9 mouse cellular contexts compared by ENCODE assay signal in the genomic region with DNA sequence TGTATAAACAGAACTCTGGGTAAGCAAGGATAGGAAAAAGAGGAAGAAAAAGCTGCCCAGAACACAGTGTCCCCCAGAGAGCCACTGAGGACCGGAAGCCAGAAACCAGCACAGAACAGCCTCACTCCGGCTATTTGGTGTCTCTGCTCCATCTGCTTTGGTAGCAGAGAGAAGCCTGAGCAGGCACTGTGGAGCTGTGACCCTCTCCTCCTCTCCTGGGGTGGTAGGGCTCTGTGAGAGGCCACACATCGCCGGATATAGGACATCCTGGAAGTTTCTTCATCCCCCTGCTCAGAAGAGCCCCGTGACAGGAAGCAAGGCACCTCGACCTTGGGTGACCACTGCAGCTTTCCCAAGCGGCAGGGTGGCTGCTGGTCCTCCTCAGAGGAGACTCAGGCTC. TPM values are rescaled to one million over a fixed set of nuclear protein-coding genes. Genes with fewer than 3 reads are reported as not detected.
DNase-seq lines count a peak whose midpoint lies in the region; ATAC-seq and TF ChIP-seq lines count a peak whose summit lies in the region.
"Had no signal": no experiment of that assay in that cellular context is flagged by ENCODE, and none has a peak within 500 bp of the region (broad histone marks: within the 10 kb centered on the region; RNA-seq: fewer than 3 reads in every experiment).

No protein-coding gene starts in this region.

- H3K4me2 ChIP-seq in kidney, postnatal 0 days (ENCODE audit: low read length) = no peak overlapping the region
- no peak overlapping the region for H3K4me2 ChIP-seq in stomach, embryonic 15.5 days
- no peak overlapping the region for H3K4me2 ChIP-seq in midbrain, embryonic 15.5 days
- H3K4me2 ChIP-seq: limb, embryonic 15.5 days had no signal

- peaks cover 55% of the 10 kb centered on the region for H3K4me1 ChIP-seq in heart, embryonic 10.5 days
- peaks cover 37% of the 10 kb centered on the region for H3K4me1 ChIP-seq in kidney, postnatal 0 days (replicated peaks; ENCODE audit: insufficient read depth, low read length)
- peaks cover 41% of the 10 kb centered on the region for H3K4me1 ChIP-seq in stomach, embryonic 15.5 days
- H3K4me1 ChIP-seq in midbrain, embryonic 15.5 days = peaks cover 26% of the 10 kb centered on the region

- H3K9ac ChIP-seq in kidney, postnatal 0 days (ENCODE audit: low read depth, low read length) = no peak overlapping the region
- H3K9ac ChIP-seq in stomach, embryonic 15.5 days = no peak overlapping the region
- H3K9ac ChIP-seq in midbrain, embryonic 15.5 days = no peak overlapping the region
- H3K9ac ChIP-seq: limb, embryonic 15.5 days had no signal

- peaks cover 77% of the 10 kb centered on the region for H3K27me3 ChIP-seq in heart, embryonic 10.5 days (ENCODE audit: insufficient read depth, poor library complexity, severe bottlenecking)
- H3K27me3 ChIP-seq in kidney, postnatal 0 days (ENCODE audit: insufficient read depth, low read length) = no peaks in the 10 kb centered on the region
- no peaks in the 10 kb centered on the region for H3K27me3 ChIP-seq in stomach, embryonic 15.5 days (replicated peaks)
- H3K27me3 ChIP-seq in midbrain, embryonic 15.5 days (replicated peaks) = peaks cover 11% of the 10 kb centered on the region; the same call in 1 of the 2 replicates
- H3K27me3 ChIP-seq: limb, embryonic 15.5 days had no signal

- no peaks in the 10 kb centered on the region for H3K36me3 ChIP-seq in heart, embryonic 10.5 days
- no peaks in the 10 kb centered on the region for H3K36me3 ChIP-seq in kidney, postnatal 0 days (ENCODE audit: insufficient read depth, low read length)
- H3K36me3 ChIP-seq in stomach, embryonic 15.5 days = no peaks in the 10 kb centered on the region
- H3K36me3 ChIP-seq in midbrain, embryonic 15.5 days (replicated peaks) = no peaks in the 10 kb centered on the region
- H3K36me3 ChIP-seq: limb, embryonic 15.5 days had no signal

- ATAC-seq in kidney, postnatal 0 days (replicated peaks; ENCODE audit: low FRiP score, low read depth) = no peak
- no peak for ATAC-seq in stomach, embryonic 15.5 days (ENCODE audit: insufficient read depth, low FRiP score, low read depth)
- no peak for ATAC-seq in midbrain, embryonic 15.5 days (replicated peaks)

- H3K9me3 ChIP-seq in heart, embryonic 10.5 days = no peaks in the 10 kb centered on the region
- H3K9me3 ChIP-seq in kidney, postnatal 0 days (replicated peaks; ENCODE audit: low read length) = no peaks in the 10 kb centered on the region
- H3K9me3 ChIP-seq in stomach, embryonic 15.5 days = no peaks in the 10 kb centered on the region
- H3K9me3 ChIP-seq in midbrain, embryonic 15.5 days = no peaks in the 10 kb centered on the region
- H3K9me3 ChIP-seq: limb, embryonic 15.5 days had no signal

- 55% methylated on average over 7 of the region's 7 CpGs for WGBS in heart, embryonic 10.5 days
- 49% methylated on average over 7 of the region's 7 CpGs for WGBS in kidney, postnatal 0 days
- 61% methylated on average over 7 of the region's 7 CpGs for WGBS in stomach, embryonic 15.5 days
- 67% methylated on average over 7 of the region's 7 CpGs for WGBS in midbrain, embryonic 15.5 days

- DNase-seq in heart, adult 11 months = peak; percentile 99
- no peak for DNase-seq in heart, embryonic 10.5 days (ENCODE audit: low spot score)
- peak; percentile 41 to 55 for DNase-seq in spleen, adult 18-20 months
- DNase-seq in spleen, postnatal 14 days (ENCODE audit: low spot score in 2 of 2) = no peak
- DNase-seq in kidney, postnatal 0 days (ENCODE audit: low spot score) = no peak
- DNase-seq in embryo, embryonic 10 days (ENCODE audit: low spot score) = no peak

- no peak overlapping the region for H3K4me3 ChIP-seq in heart, embryonic 10.5 days
- no peak overlapping the region for H3K4me3 ChIP-seq in kidney, postnatal 0 days (replicated peaks; ENCODE audit: low read depth, low read length)
- no peak overlapping the region for H3K4me3 ChIP-seq in stomach, embryonic 15.5 days (replicated peaks)
- no peak overlapping the region for H3K4me3 ChIP-seq in midbrain, embryonic 15.5 days
- H3K4me3 ChIP-seq: limb, embryonic 15.5 days had no signal

- no peak for TF ChIP-seq CTCF in kidney, postnatal 0 days (IDR thresholded peaks at IDR 0.05; ENCODE audit: low read depth)

- H3K27ac ChIP-seq in heart, embryonic 10.5 days = no peak overlapping the region
- peak overlapping the region; percentile 37 for H3K27ac ChIP-seq in kidney, postnatal 0 days
- peak overlapping the region; percentile 52 for H3K27ac ChIP-seq in stomach, embryonic 15.5 days
- no peak overlapping the region for H3K27ac ChIP-seq in midbrain, embryonic 15.5 days
- H3K27ac ChIP-seq: limb, embryonic 15.5 days had no signal

RNA-seq across cellular contexts. Expression of a gene that starts 3.5 kb away (rescaled TPM):
- polyA plus RNA-seq in heart, embryonic 10.5 days (2016; fragmentation: Nextera tagmentation; extraction: Ambion mirVana) = 16.0 and 21.9 TPM in 2 replicates
- 16.2 and 20.4 TPM in 2 replicates for polyA plus RNA-seq in kidney, postnatal 0 days (2015; fragmentation: Nextera tagmentation; extraction: Ambion mirVana)
- polyA plus RNA-seq in stomach, embryonic 15.5 days (2015; fragmentation: Nextera tagmentation; extraction: Ambion mirVana) = 24.1 and 24.6 TPM in 2 replicates
- 37.3 and 39.8 TPM in 2 replicates for polyA plus RNA-seq in midbrain, embryonic 15.5 days (2015; fragmentation: Nextera tagmentation; extraction: Ambion mirVana)

RNA-seq across cellular contexts. Expression of a gene that starts 16.8 kb away (rescaled TPM):
- 0.10 TPM in 1 of 2 replicates, not detected in the other for polyA plus RNA-seq in heart, embryonic 10.5 days (2016; fragmentation: Nextera tagmentation; extraction: Ambion mirVana)
- not detected in 2 replicates for polyA plus RNA-seq in kidney, postnatal 0 days (2015; fragmentation: Nextera tagmentation; extraction: Ambion mirVana)
- polyA plus RNA-seq in stomach, embryonic 15.5 days (2015; fragmentation: Nextera tagmentation; extraction: Ambion mirVana) = not detected in 2 replicates
- not detected in 2 replicates for polyA plus RNA-seq in midbrain, embryonic 15.5 days (2015; fragmentation: Nextera tagmentation; extraction: Ambion mirVana)
- polyA plus RNA-seq: limb, embryonic 15.5 days had no signal

RNA-seq across cellular contexts. Expression of a gene that starts 35.4 kb away (rescaled TPM):
- polyA plus RNA-seq in heart, embryonic 10.5 days (2016; fragmentation: Nextera tagmentation; extraction: Ambion mirVana) = not detected in 2 replicates
- not detected in 2 replicates for polyA plus RNA-seq in kidney, postnatal 0 days (2015; fragmentation: Nextera tagmentation; extraction: Ambion mirVana)
- polyA plus RNA-seq in stomach, embryonic 15.5 days (2015; fragmentation: Nextera tagmentation; extraction: Ambion mirVana) = not detected in 2 replicates
- polyA plus RNA-seq in midbrain, embryonic 15.5 days (2015; fragmentation: Nextera tagmentation; extraction: Ambion mirVana) = not detected in 2 replicates
- polyA plus RNA-seq: limb, embryonic 15.5 days had no signal

RNA-seq across cellular contexts. Expression of a gene that starts 46.7 kb away (rescaled TPM):
- polyA plus RNA-seq in heart, embryonic 10.5 days (2016; fragmentation: Nextera tagmentation; extraction: Ambion mirVana) = 0.46 TPM in 1 of 2 replicates, not detected in the other
- polyA plus RNA-seq in kidney, postnatal 0 days (2015; fragmentation: Nextera tagmentation; extraction: Ambion mirVana) = not detected in 2 replicates
- 3,221 and 3,572 TPM in 2 replicates for polyA plus RNA-seq in stomach, embryonic 15.5 days (2015; fragmentation: Nextera tagmentation; extraction: Ambion mirVana)
- polyA plus RNA-seq in midbrain, embryonic 15.5 days (2015; fragmentation: Nextera tagmentation; extraction: Ambion mirVana) = 0.36 TPM in 1 of 2 replicates, not detected in the other

Comparison
In these comparisons a context has a peak if more than half of its experiments do, and no peak if none do; other contexts are left out.
1. DNase-seq: peak in heart, adult 11 months (single experiment) and spleen, adult 18-20 months (2 of 2); none in heart, embryonic 10.5 days (single experiment), spleen, postnatal 14 days (0 of 2), kidney, postnatal 0 days (single experiment) and embryo, embryonic 10 days (single experiment).
2. H3K27ac ChIP-seq: peak in kidney, postnatal 0 days (single experiment) and stomach, embryonic 15.5 days (single experiment); none in heart, embryonic 10.5 days (single experiment) and midbrain, embryonic 15.5 days (single experiment).